Mouse (Mus musculus) embryonic fibroblast, embryonic 13.5 days (primary cell): ENCODE data around the gene Sub1. TPM values are rescaled to one million over a fixed set of nuclear protein-coding genes. Genes with fewer than 3 reads are reported as not detected.

Experiments
- H3K27ac ChIP-seq: 2 replicates; pipeline ENCODE4 v1.5.1; 2012; ENCODE audit warnings: low read length, control low read depth, inconsistent platforms; ENCODE audit not compliant: insufficient read depth
- H3K4me1 ChIP-seq: 2 replicates; pipeline ENCODE4 v1.6.1; 2011; ENCODE audit warnings: low read length; ENCODE audit not compliant: control insufficient read depth, insufficient read depth
- H3K4me3 ChIP-seq: 2 replicates; pipeline ENCODE4 v1.5.1; 2011; ENCODE audit warnings: mild to moderate bottlenecking, control low read depth, low read length; ENCODE audit not compliant: insufficient read depth
- CTCF ChIP-seq: IDR thresholded peaks from 2 replicates; pipeline ENCODE4 v1.5.1; 2011; ENCODE audit warnings: mild to moderate bottlenecking, control low read depth, low read length, moderate library complexity, borderline replicate concordance; ENCODE audit not compliant: insufficient read depth
- POLR2A ChIP-seq: IDR thresholded peaks from 2 replicates; pipeline ENCODE4 v1.6.1; 2011; ENCODE audit warnings: low read depth, mild to moderate bottlenecking, control low read depth, low read length, moderate library complexity
- polyA plus RNA-seq: library from polyadenylated mRNA; stranded (reverse); fragments of >200 nt; gene quantifications from 2 replicates; pipeline ENCODE4 v1.2.4, GENCODE M21; 2011; ENCODE audit warnings: low read depth; ENCODE audit not compliant: missing spikeins, insufficient read length

The Sub1 gene
- polyA plus RNA-seq, 1 experiment, result 174 TPM

- TF ChIP-seq POLR2A, result no peak
- Histone ChIP-seq H3K27ac (no peak overlapping the region), H3K4me1 (no peaks in the 10 kb centered on the region), H3K4me3 (no peak overlapping the region)
Measured at GRCm38 (mm10) chr15:12030221-12030620, 33.4 kb upstream of the Sub1 start.

DNA sequence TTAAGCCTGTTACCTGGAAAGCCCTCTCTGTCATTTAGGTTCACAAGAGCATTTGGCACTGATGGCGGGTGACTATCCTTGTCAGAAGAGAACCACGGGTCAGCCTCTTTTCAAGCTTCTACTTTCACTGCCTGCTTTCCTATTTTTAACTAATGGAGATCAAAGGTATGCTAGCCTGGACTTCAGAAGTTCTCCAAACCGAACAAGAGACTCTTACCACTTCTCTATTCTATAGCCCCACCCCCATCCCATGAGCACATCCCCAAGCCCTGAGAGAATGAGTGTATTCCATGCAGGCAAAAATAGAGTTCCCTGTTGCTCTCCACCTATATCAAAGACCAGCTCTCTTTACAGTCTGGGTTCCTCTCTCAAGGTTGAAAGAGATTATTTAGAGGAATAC lies 31.0 kb upstream of the Sub1 start:
- Histone ChIP-seq H3K4me1 (no peaks in the 10 kb centered on the region), H3K27ac (no peak overlapping the region), H3K4me3 (no peak overlapping the region)
- TF ChIP-seq CTCF, result no peak
- TF ChIP-seq POLR2A, result no peak

GRCm38 (mm10) chr15:12026932-12027450 lies 30.2 kb upstream of the Sub1 start:
- no peak overlapping the region for H3K4me3 ChIP-seq
- TF ChIP-seq POLR2A (no peak), CTCF (no peak)
- H3K4me1 ChIP-seq, result no peaks in the 10 kb centered on the region
- no peak overlapping the region for H3K27ac ChIP-seq

GRCm38 (mm10) chr15:12026026-12026425 lies 29.2 kb upstream of the Sub1 start:
- Histone ChIP-seq H3K27ac (no peak overlapping the region), H3K4me3 (no peak overlapping the region), H3K4me1 (no peaks in the 10 kb centered on the region)
- TF ChIP-seq POLR2A (no peak), CTCF (no peak)

DNA sequence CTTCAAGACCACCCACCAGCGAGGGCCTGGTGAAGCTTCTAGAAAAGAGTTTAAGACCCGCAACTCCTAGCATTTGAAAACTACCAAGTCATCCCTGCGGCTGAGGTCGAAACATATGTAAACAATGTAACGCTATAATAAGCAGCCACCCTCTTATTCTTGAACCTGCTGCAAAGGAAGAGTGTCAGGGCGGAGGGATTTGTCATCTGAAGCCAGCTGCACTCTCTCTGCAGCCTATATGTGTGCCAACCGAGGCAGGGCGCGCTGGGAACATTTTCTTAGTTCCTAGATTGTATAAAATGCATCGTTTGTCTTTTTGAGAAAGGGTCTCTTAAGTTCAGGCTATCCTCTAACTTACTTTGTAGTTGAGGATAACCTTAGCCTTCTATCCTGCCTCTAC lies 28.6 kb upstream of the Sub1 start:
- H3K27ac ChIP-seq, result no peak overlapping the region
- H3K4me3 ChIP-seq, result no peak overlapping the region
- TF ChIP-seq POLR2A (no peak), CTCF (no peak)
- H3K4me1 ChIP-seq, result no peaks in the 10 kb centered on the region

- Histone ChIP-seq H3K27ac (no peak overlapping the region), H3K4me1 (no peaks in the 10 kb centered on the region), H3K4me3 (no peak overlapping the region)
- TF ChIP-seq POLR2A (no peak), CTCF (no peak)
Measured at GRCm38 (mm10) chr15:12024791-12025268, 28.0 kb upstream of the Sub1 start.

DNA sequence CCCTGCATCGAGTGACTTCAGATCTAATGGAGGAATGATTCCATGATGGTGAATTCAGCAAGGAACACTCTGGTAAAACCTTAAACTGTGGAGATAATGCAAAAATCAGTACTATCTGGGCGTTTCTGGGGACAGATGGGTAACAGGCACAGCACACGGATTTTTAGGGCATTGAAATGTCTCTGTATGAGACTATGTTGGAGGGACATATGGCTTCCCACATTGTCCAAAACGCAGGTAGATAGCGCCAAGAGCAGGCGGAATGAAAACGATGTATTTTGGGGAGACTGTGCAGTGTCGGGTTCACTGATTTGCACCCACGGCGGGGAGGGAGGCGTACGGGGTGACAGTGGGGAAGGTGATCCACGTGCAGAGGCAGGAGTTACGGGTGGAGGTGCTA lies 22.7 kb upstream of the Sub1 start:
- Histone ChIP-seq H3K27ac (no peak overlapping the region), H3K4me3 (no peak overlapping the region), H3K4me1 (no peaks in the 10 kb centered on the region)
- no peak for TF ChIP-seq POLR2A
- no peak for TF ChIP-seq CTCF

- Histone ChIP-seq H3K4me1 (no peaks in the 10 kb centered on the region), H3K27ac (no peak overlapping the region), H3K4me3 (no peak overlapping the region)
- TF ChIP-seq POLR2A (no peak), CTCF (no peak)
Measured at GRCm38 (mm10) chr15:12018428-12018757, 21.6 kb upstream of the Sub1 start.

DNA sequence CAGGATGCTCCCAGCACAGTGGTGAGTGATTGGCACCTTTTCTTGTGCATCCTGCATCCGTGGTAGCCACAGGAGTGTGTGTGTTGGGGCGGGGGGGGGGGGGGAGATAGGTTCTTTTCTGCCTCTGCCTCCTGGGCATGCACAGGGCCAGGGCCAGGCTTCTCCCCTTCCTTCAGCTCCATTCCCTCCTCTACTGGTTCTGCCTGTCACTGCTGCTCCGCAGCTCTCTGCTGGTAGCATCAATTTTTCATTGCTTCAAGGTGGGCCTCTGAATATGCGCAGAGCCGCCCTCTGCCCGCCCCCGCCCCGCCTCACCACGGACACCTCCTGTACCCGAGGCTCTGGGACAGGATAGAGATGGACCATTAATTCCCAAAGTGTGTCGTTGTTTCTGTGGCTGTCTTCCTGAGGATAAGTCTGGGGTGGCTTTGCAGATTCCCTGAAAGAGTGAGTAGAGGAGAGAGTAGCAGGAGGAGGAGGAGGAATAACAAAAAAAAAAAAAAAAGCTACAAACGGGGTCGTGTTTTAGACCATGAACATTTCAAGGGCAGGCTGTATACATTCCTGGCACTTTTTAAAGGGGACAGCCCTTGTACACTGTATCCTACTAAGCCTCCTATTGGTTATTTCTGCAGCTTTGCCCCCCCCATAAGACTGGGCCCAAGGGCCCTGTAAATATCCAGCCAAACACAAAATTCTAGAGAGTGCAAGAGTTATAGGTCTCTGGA lies 21.1 kb upstream of the Sub1 start:
- H3K4me3 ChIP-seq, result no peak overlapping the region
- H3K4me1 ChIP-seq, result no peaks in the 10 kb centered on the region
- TF ChIP-seq CTCF (no peak), POLR2A (no peak)
- no peak overlapping the region for H3K27ac ChIP-seq

DNA sequence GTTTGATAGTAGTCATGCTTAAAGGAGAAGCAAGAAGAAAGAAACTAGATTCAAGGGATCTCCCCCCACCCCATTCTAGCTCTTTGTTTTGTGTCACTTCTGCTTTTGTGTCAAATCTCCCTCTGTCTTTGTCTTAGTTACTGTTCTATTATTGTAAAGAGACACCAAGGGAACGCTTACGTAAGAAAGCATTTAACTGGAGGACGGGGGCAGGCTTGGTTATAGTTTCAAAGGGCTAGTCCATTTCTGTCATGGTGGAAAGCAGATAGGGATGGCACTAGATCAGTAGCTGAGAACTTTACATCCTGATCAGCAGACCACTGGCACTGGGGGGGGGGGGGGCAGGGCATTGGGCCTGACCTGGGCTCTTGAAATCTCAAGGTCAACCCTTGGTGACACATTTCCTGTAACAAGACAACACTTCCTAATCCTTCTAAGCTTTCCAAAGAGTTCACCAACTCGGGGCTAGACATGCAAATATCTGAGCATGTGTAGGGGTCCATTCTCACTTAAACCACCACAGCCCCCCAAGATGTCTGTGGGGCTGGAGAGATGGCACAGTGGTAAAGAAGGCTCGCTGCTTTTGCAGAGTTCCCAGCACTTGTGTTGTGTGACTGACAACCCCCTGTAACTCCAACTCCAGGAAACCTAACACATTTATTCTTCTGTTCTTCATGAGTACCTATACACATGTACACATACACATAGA lies 17.6 kb upstream of the Sub1 start:
- no peak for TF ChIP-seq CTCF
- TF ChIP-seq POLR2A, result no peak
- Histone ChIP-seq H3K4me1 (no peaks in the 10 kb centered on the region), H3K4me3 (no peak overlapping the region), H3K27ac (no peak overlapping the region)
